Mouse (Mus musculus) skeletal muscle tissue, adult 2 months (tissue): ENCODE measurements around the gene Olfr194.
"Not testable (repeated sequence)": the region's sequence is repeated elsewhere in the genome, so short reads cannot be mapped to it uniquely, and the experiment has no call there.

Source experiments
- DNase-seq: peaks from one replicate; pipeline ENCODE4 v3.0.0-alpha.2; 2012; ENCODE audit warnings: low read depth, low spot score

Olfr194 gene

DNA sequence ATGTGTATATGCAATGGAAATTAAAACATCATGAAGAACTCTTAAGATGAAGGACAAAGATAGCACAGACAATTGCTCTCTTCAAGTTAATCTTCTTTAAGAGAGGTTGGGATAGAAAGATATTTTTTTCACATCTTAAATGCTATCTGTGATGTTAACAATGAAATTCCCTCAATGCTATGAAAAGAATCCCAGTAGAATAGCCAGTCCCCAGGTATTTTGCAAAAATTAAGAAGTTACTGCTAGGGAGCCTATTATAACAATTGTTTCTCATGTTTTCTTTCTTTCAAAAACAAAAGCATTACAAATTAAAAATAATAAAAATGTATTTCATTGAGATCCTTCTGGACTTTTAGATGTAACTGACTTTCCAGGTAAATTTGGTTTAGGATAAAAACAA is at the start of gene Olfr194:
Gene Olfr194 (minus strand): TSS at position 101 of the 400 bp plus-strand sequence.
- no peak for DNase-seq

DNA sequence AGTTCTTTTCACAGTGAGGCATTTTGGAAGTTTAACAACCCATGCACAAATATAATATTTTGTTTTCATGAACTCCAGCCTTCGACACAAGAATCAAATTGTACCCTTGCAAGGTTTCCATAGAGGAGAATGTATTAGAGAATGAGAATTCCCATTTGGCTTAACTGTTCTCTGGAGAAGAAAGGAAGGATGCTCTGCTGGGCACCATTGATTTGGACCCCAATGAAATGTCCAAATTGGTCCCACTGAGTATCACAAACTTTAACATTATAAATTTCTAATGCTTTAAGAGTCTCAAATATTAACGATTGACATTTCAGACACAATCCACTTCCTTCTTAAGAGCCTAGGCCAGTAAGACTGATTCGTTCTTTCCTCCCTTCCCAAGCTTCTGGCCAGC is 49.5 kb upstream of the Olfr194 start, which contains the start of gene Olfr196:
Gene Olfr196 (minus strand): TSS at position 101 of the 400 bp plus-strand sequence.
- no peak for DNase-seq

DNA sequence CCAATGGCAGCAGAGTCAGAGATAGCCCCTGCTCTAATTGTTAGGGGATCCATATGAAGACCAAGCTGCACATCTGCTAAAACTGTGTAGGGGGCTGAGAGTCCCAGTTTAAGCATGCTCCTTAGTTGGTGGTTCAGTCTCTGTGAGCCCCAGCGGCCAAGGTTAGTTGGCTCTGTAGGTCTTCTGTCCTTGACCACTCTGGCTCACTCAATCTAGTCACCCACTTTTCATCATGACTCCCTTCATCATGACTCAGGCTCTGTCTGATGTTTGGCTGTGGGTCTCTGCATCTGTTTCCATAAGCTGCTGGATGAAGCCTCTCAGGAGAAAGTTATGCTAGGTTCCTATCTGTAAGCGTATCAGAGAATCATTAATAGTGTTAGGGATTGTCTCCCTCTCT is 31.1 kb upstream of the Olfr194 start:
- no peak for DNase-seq

DNA sequence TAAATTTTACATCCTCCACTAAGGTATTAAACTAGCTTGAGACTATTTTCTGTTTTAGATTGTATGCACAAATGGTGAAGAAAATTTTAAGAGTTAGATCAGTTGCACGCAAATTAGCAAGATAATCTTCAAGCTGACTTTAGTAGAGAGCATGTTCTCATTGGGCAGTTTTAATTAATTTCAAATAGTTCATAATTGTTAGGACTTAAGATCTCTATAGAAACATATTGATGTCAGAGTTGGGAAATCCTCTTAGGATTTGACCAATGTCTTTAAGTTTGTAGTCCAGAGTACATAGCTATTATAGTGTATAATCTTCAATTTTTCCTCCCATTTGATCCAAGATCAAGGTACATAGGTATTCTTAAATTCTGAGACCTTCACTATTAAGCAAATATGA is 25.9 kb upstream of the Olfr194 start, which contains the start of gene Olfr195:
Gene Olfr195 (plus strand): TSS at position 301 of the 400 bp plus-strand sequence.
- no peak for DNase-seq

DNA sequence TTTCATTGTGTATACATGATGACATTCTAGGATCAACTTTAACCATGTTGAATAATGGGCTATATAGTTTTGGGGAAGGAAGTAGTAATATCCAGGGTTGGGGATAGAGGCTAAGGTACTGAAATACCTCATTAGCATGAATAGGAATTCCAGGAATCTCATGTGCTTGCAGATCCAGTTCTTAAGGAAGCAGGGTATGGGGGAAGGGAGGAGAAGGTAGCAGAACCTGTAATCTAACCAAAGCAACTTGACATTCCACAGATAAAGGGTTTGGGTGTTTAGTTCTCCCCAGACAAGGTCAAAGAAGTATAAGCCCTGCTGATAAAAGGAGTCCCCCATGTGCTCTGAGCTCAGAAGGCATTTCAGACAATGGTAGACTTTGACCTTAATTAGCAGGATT is 20.2 kb upstream of the Olfr194 start:
- DNase-seq, result no peak

DNA sequence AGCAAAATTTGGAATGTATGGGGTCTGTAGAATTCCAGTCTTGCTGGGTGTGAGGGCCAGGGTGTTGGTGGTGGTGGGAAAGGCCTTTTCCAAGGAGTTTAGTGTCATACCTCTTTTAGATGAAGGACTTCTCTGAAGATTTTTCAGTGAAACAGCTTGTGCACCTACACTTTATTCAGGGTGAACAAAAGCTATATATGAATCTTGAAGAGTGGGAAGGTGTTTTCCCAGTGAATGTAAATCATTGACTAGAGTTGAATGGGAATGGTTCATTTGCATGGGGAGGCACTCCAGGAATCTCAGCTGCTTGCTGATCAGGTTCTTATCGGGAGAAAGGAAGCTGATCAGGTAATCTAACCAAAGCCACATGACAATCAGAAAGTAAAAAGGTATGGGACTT is 9.9 kb upstream of the Olfr194 start:
- no peak for DNase-seq

DNA sequence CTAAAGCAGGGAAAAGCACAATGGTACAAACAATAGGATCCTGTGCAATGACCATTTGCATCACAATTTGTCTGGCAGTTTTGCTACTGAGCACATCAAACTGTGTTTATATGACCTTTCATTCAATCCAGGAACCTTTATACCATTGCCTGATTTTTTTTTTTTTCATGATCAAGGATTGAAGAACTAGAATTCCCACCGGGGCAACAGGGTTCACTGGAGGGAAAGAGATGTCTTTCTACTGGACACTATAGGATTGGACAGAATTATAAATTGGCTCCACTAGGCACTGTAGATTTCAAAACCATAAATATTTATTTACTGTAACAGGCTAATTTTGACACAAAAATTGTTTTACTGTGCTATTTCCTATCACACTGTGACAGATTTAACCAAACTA is 9.1 kb downstream of the Olfr194 start, which contains the start of gene Olfr193:
Gene Olfr193 (minus strand): TSS at position 101 of the 400 bp plus-strand sequence.
- DNase-seq, result no peak

DNA sequence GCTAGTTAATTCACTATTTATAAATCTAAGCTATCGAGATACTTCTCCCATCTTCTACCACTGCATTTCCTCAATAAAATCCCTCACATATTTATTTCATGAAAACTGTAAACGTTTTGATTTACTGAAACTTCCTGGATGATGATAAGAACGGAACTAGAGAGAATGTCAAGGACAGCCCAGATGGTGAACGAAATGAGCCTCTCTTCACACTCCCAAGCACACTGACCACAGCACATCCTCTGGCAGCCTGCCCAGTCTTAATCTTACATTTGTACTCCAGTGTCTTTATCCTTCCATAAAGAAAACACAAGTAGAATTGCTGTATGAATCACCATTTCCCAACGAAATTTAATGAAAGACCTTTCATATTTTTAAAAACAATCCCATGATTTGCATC is 12.3 kb downstream of the Olfr194 start:
- not testable (repeated sequence) for DNase-seq

DNA sequence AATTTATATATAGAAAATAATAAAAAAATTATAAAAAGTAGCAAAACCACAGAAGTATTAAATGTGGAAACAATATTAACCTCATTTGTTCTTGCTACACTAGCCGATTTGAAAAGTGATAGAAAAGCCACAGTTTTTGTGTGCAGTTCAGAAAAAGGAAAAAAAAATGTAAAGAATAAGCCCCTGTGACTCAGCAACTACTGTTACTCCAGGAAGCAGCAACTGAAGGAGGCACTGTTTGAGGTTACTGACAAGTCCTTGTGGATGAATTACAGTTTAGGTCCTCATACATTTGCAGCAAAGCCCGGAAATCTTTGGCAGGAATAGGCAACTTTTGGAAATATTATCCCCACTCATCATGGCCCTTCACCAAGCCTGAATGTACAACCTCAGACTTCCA is 15.6 kb downstream of the Olfr194 start:
- no peak for DNase-seq

DNA sequence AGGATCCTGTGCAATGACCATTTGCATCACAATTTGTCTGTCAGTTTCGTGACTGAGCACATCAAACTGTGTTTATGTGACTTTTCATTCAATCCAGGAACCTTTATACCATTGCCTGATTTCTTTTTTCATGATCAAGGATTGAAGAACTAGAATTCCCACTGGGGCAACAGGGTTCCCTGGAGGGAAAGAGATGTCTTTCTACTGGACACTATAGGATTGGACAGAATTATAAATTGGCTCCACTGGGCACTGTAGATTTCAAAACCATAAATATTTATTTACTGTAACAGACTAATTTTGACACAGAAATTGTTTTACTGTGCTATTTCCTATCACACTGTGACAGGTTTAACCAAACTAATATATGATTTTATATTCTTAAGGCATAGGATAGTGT is 31.1 kb downstream of the Olfr194 start, which contains the start of gene Olfr191:
Gene Olfr191 (minus strand): TSS at position 101 of the 400 bp plus-strand sequence.
- not testable (repeated sequence) for DNase-seq

DNA sequence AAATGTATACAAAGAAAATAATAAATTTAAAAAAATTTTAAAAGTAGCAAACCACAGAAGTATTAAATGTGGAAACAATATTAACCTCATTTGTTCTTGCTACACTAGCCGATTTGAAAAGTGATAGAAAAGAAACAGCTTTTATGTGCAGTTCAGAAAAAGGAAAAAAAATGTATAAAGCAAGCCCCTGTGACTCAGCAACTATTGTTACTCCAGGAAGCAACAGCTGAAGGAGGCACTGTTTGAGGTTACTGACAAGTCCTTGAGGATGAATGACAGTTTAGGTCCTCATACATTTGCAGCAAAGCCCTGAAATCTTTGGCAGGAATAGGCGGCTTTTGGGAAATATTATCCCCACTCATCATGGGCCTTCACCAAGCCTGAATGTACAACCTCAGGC is 39.8 kb downstream of the Olfr194 start:
- not testable (repeated sequence) for DNase-seq

DNA sequence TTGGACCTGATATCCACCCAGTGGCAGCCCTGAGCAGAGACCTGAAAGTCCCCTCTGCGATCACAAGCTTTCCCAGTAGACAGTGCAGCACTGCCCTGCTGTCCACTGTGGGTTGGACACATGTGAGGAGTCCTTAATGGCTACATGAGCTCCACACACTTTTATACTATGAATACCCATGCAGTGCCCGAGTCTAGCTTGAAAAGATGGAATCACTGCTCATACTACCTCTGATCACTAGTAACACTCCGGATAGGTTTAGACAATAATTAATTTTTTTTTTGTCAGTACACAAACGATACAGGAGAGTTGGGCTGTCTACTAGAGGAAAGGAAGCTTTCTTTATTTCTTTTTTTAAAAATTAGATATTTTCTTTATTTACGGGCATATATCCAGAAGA is 43.0 kb downstream of the Olfr194 start, which contains the start of gene Olfr190:
Gene Olfr190 (minus strand): TSS at position 101 of the 400 bp plus-strand sequence.
- no peak for DNase-seq

DNA sequence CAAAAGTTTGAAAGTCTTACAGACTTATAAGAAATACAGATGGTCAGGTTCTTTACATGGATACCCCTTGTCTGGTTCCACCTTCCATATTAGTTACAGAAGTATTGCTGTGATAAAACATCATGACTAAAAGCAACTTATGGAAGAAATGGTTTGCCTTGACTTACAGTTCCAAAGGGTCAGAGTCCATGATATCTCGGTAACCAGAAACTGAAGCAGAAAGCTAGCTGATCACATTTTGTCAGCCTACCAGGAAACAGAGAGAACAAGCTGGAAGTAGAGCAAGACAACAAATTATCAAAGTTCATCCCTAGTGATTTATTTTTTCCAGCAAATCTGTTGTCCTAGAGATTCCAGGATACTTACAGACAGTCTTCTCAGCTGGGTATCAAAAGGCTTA is 47.3 kb downstream of the Olfr194 start:
- DNase-seq, result no peak

DNA sequence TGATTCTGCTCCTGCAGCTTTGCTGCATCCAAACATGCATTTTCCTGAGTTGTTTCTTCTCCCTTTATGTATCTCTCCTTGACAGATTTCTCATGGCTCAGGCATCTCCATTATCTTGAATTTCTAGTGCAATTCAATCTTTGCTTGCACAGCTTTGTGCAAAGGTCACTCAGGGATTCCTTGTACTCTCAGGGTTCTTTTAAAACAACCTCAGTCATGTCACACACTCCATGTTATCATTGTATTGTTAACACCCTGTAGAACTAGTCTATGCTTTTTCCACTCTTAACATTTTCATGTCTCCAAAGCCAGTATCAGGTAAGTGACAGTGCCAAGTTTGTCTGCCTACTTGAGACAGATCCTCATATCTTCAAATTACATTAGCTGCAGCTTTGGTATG is 49.1 kb downstream of the Olfr194 start:
- DNase-seq, result no peak
